Mouse (Mus musculus): ENCODE measurements around the gene Marc2.

DNA sequence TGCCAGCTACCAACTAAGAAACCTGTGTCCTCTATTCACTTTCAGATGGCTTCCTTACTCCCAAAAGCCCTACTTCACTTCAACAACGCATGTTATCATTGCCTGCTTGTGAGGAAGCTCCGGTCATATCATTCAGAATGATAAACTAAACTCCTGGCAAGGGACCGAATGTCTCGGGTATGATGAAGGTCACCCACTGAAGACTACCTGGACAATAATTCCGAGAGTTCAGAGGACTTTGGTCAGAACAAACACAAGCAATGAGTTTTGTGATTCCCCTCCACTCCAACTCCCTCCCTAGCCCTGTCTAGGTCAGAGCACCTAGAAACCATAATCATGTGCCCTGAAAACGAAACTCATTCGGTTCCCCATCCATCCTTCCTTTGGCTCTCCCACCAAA, 35.6 kb upstream of the Marc2 start:
- TF ChIP-seq CTCF (conservative IDR thresholded peaks at IDR 0.05; ENCODE audit: low read length) (no peak), POU5F1 (IDR thresholded peaks at IDR 0.05; ENCODE audit: borderline replicate concordance, low read length) (no peak), NANOG (IDR thresholded peaks at IDR 0.05; ENCODE audit: borderline replicate concordance, low read length) (no peak)
